Mouse (Mus musculus): ENCODE measurements around the gene Cdc34. TPM values are rescaled to one million over a fixed set of nuclear protein-coding genes. Genes with fewer than 3 reads are reported as not detected.

Gene Cdc34
- total RNA-seq, 2 experiments from 2014 or later, result 128 to 134 TPM

Other genes starting within 250 kb of the Cdc34 start
- gene Vmn2r83, start 213.5 kb upstream of the Cdc34 start, total RNA-seq (2014; fragmentation: Nextera tagmentation), result not detected in 2 replicates
- not detected in 2 replicates for gene Vmn2r83, start 213.5 kb upstream of the Cdc34 start, total RNA-seq (2017)
- gene Plpp2, start 148.4 kb upstream of the Cdc34 start, total RNA-seq (2014; fragmentation: Nextera tagmentation), result 5.4 and 12.2 TPM in 2 replicates
- gene Plpp2, start 148.4 kb upstream of the Cdc34 start, total RNA-seq (2017), result 3.3 and 3.9 TPM in 2 replicates
- gene Mier2, start 127.0 kb upstream of the Cdc34 start, total RNA-seq (2014; fragmentation: Nextera tagmentation), result 5.9 and 8.5 TPM in 2 replicates
- gene Mier2, start 127.0 kb upstream of the Cdc34 start, total RNA-seq (2017), result 2.1 and 12.3 TPM in 2 replicates
- not detected in 2 replicates for gene Theg, start 94.9 kb upstream of the Cdc34 start, total RNA-seq (2014; fragmentation: Nextera tagmentation)
- gene Theg, start 94.9 kb upstream of the Cdc34 start, total RNA-seq (2017), result not detected in 2 replicates
- gene C2cd4c, start 68.2 kb upstream of the Cdc34 start, total RNA-seq (2014; fragmentation: Nextera tagmentation), result not detected in 2 replicates
- not detected in 2 replicates for gene C2cd4c, start 68.2 kb upstream of the Cdc34 start, total RNA-seq (2017)
- not detected in 2 replicates for gene Shc2, start 44.3 kb upstream of the Cdc34 start, total RNA-seq (2014; fragmentation: Nextera tagmentation)
- not detected in 2 replicates for gene Shc2, start 44.3 kb upstream of the Cdc34 start, total RNA-seq (2017)
- not detected in 2 replicates for gene Odf3l2, start 36.5 kb upstream of the Cdc34 start, total RNA-seq (2014; fragmentation: Nextera tagmentation)
- gene Odf3l2, start 36.5 kb upstream of the Cdc34 start, total RNA-seq (2017), result not detected in 2 replicates
- gene Madcam1, start 17.6 kb upstream of the Cdc34 start, total RNA-seq (2014; fragmentation: Nextera tagmentation), result not detected in 2 replicates
- gene Madcam1, start 17.6 kb upstream of the Cdc34 start, total RNA-seq (2017), result not detected in 2 replicates
- 8.5 and 10.8 TPM in 2 replicates for gene Tpgs1, start 12.8 kb upstream of the Cdc34 start, total RNA-seq (2014; fragmentation: Nextera tagmentation)
- gene Tpgs1, start 12.8 kb upstream of the Cdc34 start, total RNA-seq (2017), result 2.9 and 4.1 TPM in 2 replicates
- gene Gzmm, start 6.8 kb downstream of the Cdc34 start, total RNA-seq (2014; fragmentation: Nextera tagmentation), result 1.7 and 1.8 TPM in 2 replicates
- 1.7 and 2.4 TPM in 2 replicates for gene Gzmm, start 6.8 kb downstream of the Cdc34 start, total RNA-seq (2017)
- gene Bsg, start 22.3 kb downstream of the Cdc34 start, total RNA-seq (2014; fragmentation: Nextera tagmentation), result 361 and 460 TPM in 2 replicates
- 350 and 443 TPM in 2 replicates for gene Bsg, start 22.3 kb downstream of the Cdc34 start, total RNA-seq (2017)
- 0.50 TPM in 1 of 2 replicates, not detected in the other for gene Hcn2, start 34.4 kb downstream of the Cdc34 start, total RNA-seq (2014; fragmentation: Nextera tagmentation)
- not detected in 2 replicates for gene Hcn2, start 34.4 kb downstream of the Cdc34 start, total RNA-seq (2017)
- gene Polrmt, start 64.4 kb downstream of the Cdc34 start, total RNA-seq (2014; fragmentation: Nextera tagmentation), result 45.2 and 51.7 TPM in 2 replicates
- gene Polrmt, start 64.4 kb downstream of the Cdc34 start, total RNA-seq (2017), result 17.6 and 21.2 TPM in 2 replicates
- not detected in 2 replicates for gene Fgf22, start 72.9 kb downstream of the Cdc34 start, total RNA-seq (2014; fragmentation: Nextera tagmentation)
- gene Fgf22, start 72.9 kb downstream of the Cdc34 start, total RNA-seq (2017), result not detected in 2 replicates
- gene Rnf126, start 84.8 kb downstream of the Cdc34 start, total RNA-seq (2014; fragmentation: Nextera tagmentation), result 76.0 and 106 TPM in 2 replicates
- 16.2 and 20.8 TPM in 2 replicates for gene Rnf126, start 84.8 kb downstream of the Cdc34 start, total RNA-seq (2017)
- gene Fstl3, start 95.1 kb downstream of the Cdc34 start, total RNA-seq (2014; fragmentation: Nextera tagmentation), result 0.49 and 0.96 TPM in 2 replicates
- 0.66 and 0.80 TPM in 2 replicates for gene Fstl3, start 95.1 kb downstream of the Cdc34 start, total RNA-seq (2017)
- gene Prss57, start 108.8 kb downstream of the Cdc34 start, total RNA-seq (2014; fragmentation: Nextera tagmentation), result 2.4 and 7.6 TPM in 2 replicates
- gene Prss57, start 108.8 kb downstream of the Cdc34 start, total RNA-seq (2017), result 1.7 and 3.5 TPM in 2 replicates
- 7.6 and 11.1 TPM in 2 replicates for gene Palm, start 111.4 kb downstream of the Cdc34 start, total RNA-seq (2014; fragmentation: Nextera tagmentation)
- gene Palm, start 111.4 kb downstream of the Cdc34 start, total RNA-seq (2017), result 4.6 and 6.8 TPM in 2 replicates
- not detected in 2 replicates for gene Misp, start 138.8 kb downstream of the Cdc34 start, total RNA-seq (2014; fragmentation: Nextera tagmentation)
- not detected in 2 replicates for gene Misp, start 138.8 kb downstream of the Cdc34 start, total RNA-seq (2017)
- gene Ptbp1, start 172.2 kb downstream of the Cdc34 start, total RNA-seq (2014; fragmentation: Nextera tagmentation), result 423 and 470 TPM in 2 replicates
- gene Ptbp1, start 172.2 kb downstream of the Cdc34 start, total RNA-seq (2017), result 149 and 201 TPM in 2 replicates
- gene Prtn3, start 192.3 kb downstream of the Cdc34 start, total RNA-seq (2014; fragmentation: Nextera tagmentation), result 2.5 and 8.7 TPM in 2 replicates
- gene Prtn3, start 192.3 kb downstream of the Cdc34 start, total RNA-seq (2017), result 0.56 and 5.9 TPM in 2 replicates
- not detected in 2 replicates for gene Plppr3, start 192.4 kb downstream of the Cdc34 start, total RNA-seq (2014; fragmentation: Nextera tagmentation)
- gene Plppr3, start 192.4 kb downstream of the Cdc34 start, total RNA-seq (2017), result 5.8 and 15.0 TPM in 2 replicates
- 10.5 TPM in 1 of 2 replicates, not detected in the other for gene Elane, start 204.1 kb downstream of the Cdc34 start, total RNA-seq (2014; fragmentation: Nextera tagmentation)
- 0.23 and 1.3 TPM in 2 replicates for gene Elane, start 204.1 kb downstream of the Cdc34 start, total RNA-seq (2017)
- not detected in 2 replicates for gene Cfd, start 208.7 kb downstream of the Cdc34 start, total RNA-seq (2014; fragmentation: Nextera tagmentation)
- gene Cfd, start 208.7 kb downstream of the Cdc34 start, total RNA-seq (2017), result not detected in 2 replicates
- gene Med16, start 226.7 kb downstream of the Cdc34 start, total RNA-seq (2014; fragmentation: Nextera tagmentation), result 17.1 and 21.7 TPM in 2 replicates
- 9.7 and 9.8 TPM in 2 replicates for gene Med16, start 226.7 kb downstream of the Cdc34 start, total RNA-seq (2017)
- not detected in 2 replicates for gene Gm26602, start 228.7 kb downstream of the Cdc34 start, total RNA-seq (2014; fragmentation: Nextera tagmentation)
- not detected in 2 replicates for gene Gm26602, start 228.7 kb downstream of the Cdc34 start, total RNA-seq (2017)
- 0.31 TPM in 1 of 2 replicates, not detected in the other for gene Kiss1r, start 234.8 kb downstream of the Cdc34 start, total RNA-seq (2014; fragmentation: Nextera tagmentation)
- gene Kiss1r, start 234.8 kb downstream of the Cdc34 start, total RNA-seq (2017), result 2.2 TPM in 1 of 2 replicates, not detected in the other
- 80.3 and 91.7 TPM in 2 replicates for gene R3hdm4, start 239.0 kb downstream of the Cdc34 start, total RNA-seq (2014; fragmentation: Nextera tagmentation)
- gene R3hdm4, start 239.0 kb downstream of the Cdc34 start, total RNA-seq (2017), result 35.5 and 38.9 TPM in 2 replicates
- 4.4 and 5.9 TPM in 2 replicates for gene Arid3a, start 244.8 kb downstream of the Cdc34 start, total RNA-seq (2014; fragmentation: Nextera tagmentation)
- 5.4 and 6.0 TPM in 2 replicates for gene Arid3a, start 244.8 kb downstream of the Cdc34 start, total RNA-seq (2017)